Mouse (Mus musculus) stomach, postnatal 0 days (tissue): Measurements from ENCODE around the gene Gm10139. TPM values are rescaled to one million over a fixed set of nuclear protein-coding genes. Genes with fewer than 3 reads are reported as not detected.
"Not testable (repeated sequence)": the region's sequence is repeated elsewhere in the genome, so short reads cannot be mapped to it uniquely, and the experiment has no call there.

Experiments
- ATAC-seq: fragments of 200-750 bp; cut with Nextera tagmentation; 2 replicates; pipeline ENCODE4 v1.8.0; 2017; ENCODE audit not compliant: low FRiP score, low TSS enrichment
- DNase-seq: peaks from one replicate; pipeline ENCODE4 v3.0.0-alpha.2; 2016; ENCODE audit warnings: low spot score
- H3K27ac ChIP-seq: fragments of 300-500 bp; sonication (generic); replicated peaks from 2 replicates; pipeline ENCODE4 v1.5.1; 2014; ENCODE audit warnings: mild to moderate bottlenecking, control low read depth
- H3K27me3 ChIP-seq: fragments of 300-500 bp; sonication (generic); 2 replicates; pipeline ENCODE4 v1.6.1; 2014; ENCODE audit warnings: low read length; ENCODE audit not compliant: control insufficient read depth, insufficient read depth
- H3K36me3 ChIP-seq: fragments of 300-500 bp; sonication (generic); 2 replicates; pipeline ENCODE4 v1.6.1; 2014; ENCODE audit warnings: low read length, mixed read lengths; ENCODE audit not compliant: control insufficient read depth, insufficient read depth
- H3K4me1 ChIP-seq: fragments of 300-500 bp; sonication (generic); replicated peaks from 2 replicates; pipeline ENCODE4 v1.6.1; 2014; ENCODE audit warnings: antibody characterized with exemption; ENCODE audit not compliant: control insufficient read depth, insufficient read depth
- H3K4me2 ChIP-seq: fragments of 300-500 bp; sonication (generic); replicated peaks from 2 replicates; pipeline ENCODE4 v1.6.1; 2014; ENCODE audit warnings: low read depth, mild to moderate bottlenecking, control low read depth, moderate library complexity
- H3K4me3 ChIP-seq: fragments of 300-500 bp; sonication (generic); 2 replicates; pipeline ENCODE4 v1.5.1; 2014; ENCODE audit warnings: low read depth, low read length, control low read depth
- H3K9ac ChIP-seq: fragments of 300-500 bp; sonication (generic); 2 replicates; pipeline ENCODE4 v1.6.1; 2014; ENCODE audit warnings: mild to moderate bottlenecking, low read length, control low read depth, mixed read lengths
- H3K9me3 ChIP-seq: fragments of 300-500 bp; sonication (generic); 2 replicates; pipeline ENCODE4 v1.6.1; 2016; ENCODE audit warnings: low read length; ENCODE audit not compliant: control insufficient read depth
- WGBS: fragments of 180-500 bp; shearing (Covaris S2); extraction: QIAGEN DNeasy Blood & Tissue Kit; methylation state at CpG from one replicate; pipeline ENCODE4 v1.1.7; 2014; 5-methylcytosine and 5-hydroxymethylcytosine counted together
- polyA plus RNA-seq: library from polyadenylated mRNA; unstranded; fragments of >200 nt; fragmentation: Nextera tagmentation; extraction: Ambion mirVana; gene quantifications from 2 replicates; pipeline ENCODE4 v1.2.1, GENCODE M21; 2015

Gene Gm10139
- polyA plus RNA-seq: not detected in 2 replicates

DNA sequence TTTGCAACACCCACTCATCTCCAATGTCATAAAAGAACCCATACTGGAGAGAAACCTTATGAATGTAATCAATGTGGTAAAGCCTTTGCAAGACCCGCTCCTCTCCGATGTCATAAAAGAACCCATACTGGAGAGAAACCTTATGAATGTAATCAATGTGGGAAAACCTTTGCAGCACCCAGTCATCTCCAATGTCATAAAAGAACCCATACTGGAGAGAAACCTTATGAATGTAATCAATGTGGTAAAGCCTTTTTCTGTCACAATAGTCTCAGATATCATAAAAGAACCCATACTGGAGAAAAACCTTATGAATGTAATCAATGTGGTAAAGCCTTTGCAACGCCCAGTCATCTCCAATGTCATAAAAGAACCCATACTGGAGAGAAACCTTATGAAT lies at the start of gene Gm10139:
Gm10139 (plus strand) TSS at position 301 of the 400 bp plus-strand sequence.
- 58% methylated on average over 1 of the region's 3 CpGs for whole genome bisulfite sequencing
- not testable (repeated sequence) for DNase-seq, H3K27me3 ChIP-seq, H3K27ac ChIP-seq, H3K4me1 ChIP-seq, H3K36me3 ChIP-seq, H3K9me3 ChIP-seq, H3K4me3 ChIP-seq, H3K9ac ChIP-seq, H3K4me2 ChIP-seq, ATAC-seq

DNA sequence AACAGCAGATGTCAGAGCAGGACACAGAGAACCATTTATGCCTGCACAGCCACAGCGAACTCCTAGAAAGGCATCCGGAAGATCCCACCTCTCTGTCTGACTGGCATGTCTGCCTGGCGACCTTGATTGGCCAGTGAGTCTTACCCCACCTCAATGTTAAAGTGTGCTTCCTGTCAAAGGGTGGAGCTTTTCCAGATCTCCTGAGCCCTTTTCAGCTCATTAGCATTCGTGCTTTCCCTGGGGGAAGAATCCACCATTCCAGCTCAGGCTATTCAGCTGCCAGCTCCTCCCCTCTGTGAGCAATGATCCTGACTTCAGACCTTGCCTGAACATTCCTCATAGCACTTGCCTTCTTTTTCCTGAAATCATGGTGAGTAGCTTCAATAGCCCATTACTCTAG lies 45.2 kb downstream of the Gm10139 start:
- H3K27me3 ChIP-seq, H3K4me2 ChIP-seq, H3K4me3 ChIP-seq, H3K4me1 ChIP-seq, H3K9me3 ChIP-seq, H3K36me3 ChIP-seq, H3K9ac ChIP-seq, H3K27ac ChIP-seq, ATAC-seq, DNase-seq: not testable (repeated sequence)
- WGBS: 82% methylated on average over 4 of the region's 4 CpGs

Other genes with a start within 250 kb of the Gm10139 start
- gene Zfp369, start 233.9 kb upstream of the Gm10139 start, polyA plus RNA-seq: 3.9 and 4.6 TPM in 2 replicates